27 mouse cellular contexts compared by ENCODE assay signal in genomic region chr12:87250161-87250560, GRCm38 (mm10). TPM values are rescaled to one million over a fixed set of nuclear protein-coding genes. Genes with fewer than 3 reads are reported as not detected.
"Had no signal": no experiment of that assay in that cellular context is flagged by ENCODE, and none has a peak within 500 bp of the region (broad histone marks: within the 10 kb centered on the region; RNA-seq: fewer than 3 reads in every experiment).

No protein-coding gene starts in this region.

- H3K4me2 ChIP-seq: intestine, embryonic 15.5 days; kidney, embryonic 15.5 days; limb, embryonic 12.5 days; limb, embryonic 15.5 days; midbrain, embryonic 13.5 days; neural tube, embryonic 13.5 days; stomach, embryonic 15.5 days had no signal

- ATAC-seq: intestine, embryonic 15.5 days; midbrain, embryonic 13.5 days; midbrain, embryonic 16.5 days had no signal

- H3K9me3 ChIP-seq: intestine, embryonic 15.5 days; kidney, embryonic 15.5 days; limb, embryonic 12.5 days; limb, embryonic 15.5 days; midbrain, embryonic 10.5 days; midbrain, embryonic 13.5 days; neural tube, embryonic 13.5 days; stomach, embryonic 15.5 days had no signal

- H3K4me3 ChIP-seq: intestine, embryonic 15.5 days; kidney, embryonic 15.5 days; left cerebral cortex, adult 2 months; limb, embryonic 12.5 days; limb, embryonic 15.5 days; midbrain, embryonic 10.5 days; midbrain, embryonic 13.5 days; myocyte; neural tube, embryonic 13.5 days; stomach, embryonic 15.5 days had no signal

- H3K9ac ChIP-seq: intestine, embryonic 15.5 days; kidney, embryonic 15.5 days; limb, embryonic 12.5 days; limb, embryonic 15.5 days; midbrain, embryonic 13.5 days; neural tube, embryonic 13.5 days; stomach, embryonic 15.5 days had no signal

- H3K27ac ChIP-seq: intestine, embryonic 15.5 days; kidney, embryonic 15.5 days; left cerebral cortex, adult 2 months; limb, embryonic 12.5 days; limb, embryonic 15.5 days; midbrain, embryonic 10.5 days; midbrain, embryonic 13.5 days; neural tube, embryonic 13.5 days; stomach, embryonic 15.5 days had no signal

- H3K4me1 ChIP-seq: intestine, embryonic 15.5 days; kidney, embryonic 15.5 days; limb, embryonic 12.5 days; limb, embryonic 15.5 days; midbrain, embryonic 10.5 days; midbrain, embryonic 13.5 days; neural tube, embryonic 13.5 days; stomach, embryonic 15.5 days had no signal

- H3K27me3 ChIP-seq: intestine, embryonic 15.5 days; kidney, embryonic 15.5 days; limb, embryonic 12.5 days; limb, embryonic 15.5 days; midbrain, embryonic 13.5 days; neural tube, embryonic 13.5 days; stomach, embryonic 15.5 days had no signal

- DNase-seq: kidney, adult 11 months; kidney, adult 8-10 months; kidney, postnatal 10 days; kidney, postnatal 36 days; layer of hippocampus, postnatal 36 days; left cerebral cortex, postnatal 4 days; lung, adult 2 months; lung, postnatal 14 days; lung, postnatal 4 days; right cerebral cortex, postnatal 14 days; right cerebral cortex, postnatal 4 days; thymus, adult 18-20 months; thymus, postnatal 36 days had no signal

RNA-seq across cellular contexts. Expression of gene Ism2, which starts 49.3 kb away (rescaled TPM):
- total RNA-seq: megakaryocyte, adult 5-6 weeks; monocyte, adult 5-6 weeks; neutrophil, adult 5-6 weeks had no signal
